Mouse (Mus musculus) heart, embryonic 12.5 days (tissue): ENCODE data around the gene Fam163b. TPM values are rescaled to one million over a fixed set of nuclear protein-coding genes. Genes with fewer than 3 reads are reported as not detected.

Source experiments
- ATAC-seq: fragments of 200-750 bp; cut with Nextera tagmentation; 2 replicates; pipeline ENCODE4 v1.8.0; 2017; ENCODE audit warnings: moderate TSS enrichment, moderate library complexity; ENCODE audit not compliant: insufficient number of reproducible peaks, low FRiP score
- H3K27ac ChIP-seq: fragments of 300-500 bp; sonication (generic); 2 replicates; pipeline ENCODE4 v1.5.1; 2016; ENCODE audit warnings: mild to moderate bottlenecking, moderate library complexity; ENCODE audit not compliant: poor library complexity, severe bottlenecking
- H3K27me3 ChIP-seq: fragments of 300-500 bp; sonication (generic); replicated peaks from 2 replicates; pipeline ENCODE4 v1.6.1; 2016; ENCODE audit warnings: mild to moderate bottlenecking, moderate library complexity
- H3K36me3 ChIP-seq: fragments of 300-500 bp; sonication (generic); 2 replicates; pipeline ENCODE4 v1.6.1; 2016; ENCODE audit warnings: mild to moderate bottlenecking, moderate library complexity
- H3K4me1 ChIP-seq: fragments of 300-500 bp; sonication (generic); replicated peaks from 2 replicates; pipeline ENCODE4 v1.6.1; 2016; ENCODE audit warnings: mild to moderate bottlenecking
- H3K4me2 ChIP-seq: fragments of 300-500 bp; sonication (generic); 2 replicates; pipeline ENCODE4 v1.6.1; 2016; ENCODE audit warnings: mild to moderate bottlenecking, moderate library complexity
- H3K4me3 ChIP-seq: fragments of 300-500 bp; sonication (generic); 2 replicates; pipeline ENCODE4 v1.5.1; 2016; ENCODE audit warnings: mild to moderate bottlenecking
- H3K9ac ChIP-seq: fragments of 300-500 bp; sonication (generic); 2 replicates; pipeline ENCODE4 v1.6.1; 2016; ENCODE audit warnings: mild to moderate bottlenecking, moderate library complexity
- H3K9me3 ChIP-seq: fragments of 300-500 bp; sonication (generic); replicated peaks from 2 replicates; pipeline ENCODE4 v1.6.1; 2016; ENCODE audit warnings: mild to moderate bottlenecking, moderate library complexity
- WGBS: fragments of 180-500 bp; shearing (Covaris S2); methylation state at CpG from one replicate; pipeline ENCODE4 v1.1.7; 2016; 5-methylcytosine and 5-hydroxymethylcytosine counted together
- polyA plus RNA-seq: library from polyadenylated mRNA; unstranded; fragments of >200 nt; fragmentation: Nextera tagmentation; extraction: Ambion mirVana; gene quantifications from 2 replicates; pipeline ENCODE4 v1.2.1, GENCODE M21; 2016

Fam163b gene
- polyA plus RNA-seq, 1 experiment from 2014 or later, result 0.56 TPM

GRCm38 (mm10) chr2:27087581-27087980, 54.7 kb downstream of the Fam163b start:
- Histone ChIP-seq H3K9ac (no peak overlapping the region), H3K4me1 (peaks cover 57% of the 10 kb centered on the region)
- WGBS, result 70% methylated on average over 5 of the region's 5 CpGs

DNA sequence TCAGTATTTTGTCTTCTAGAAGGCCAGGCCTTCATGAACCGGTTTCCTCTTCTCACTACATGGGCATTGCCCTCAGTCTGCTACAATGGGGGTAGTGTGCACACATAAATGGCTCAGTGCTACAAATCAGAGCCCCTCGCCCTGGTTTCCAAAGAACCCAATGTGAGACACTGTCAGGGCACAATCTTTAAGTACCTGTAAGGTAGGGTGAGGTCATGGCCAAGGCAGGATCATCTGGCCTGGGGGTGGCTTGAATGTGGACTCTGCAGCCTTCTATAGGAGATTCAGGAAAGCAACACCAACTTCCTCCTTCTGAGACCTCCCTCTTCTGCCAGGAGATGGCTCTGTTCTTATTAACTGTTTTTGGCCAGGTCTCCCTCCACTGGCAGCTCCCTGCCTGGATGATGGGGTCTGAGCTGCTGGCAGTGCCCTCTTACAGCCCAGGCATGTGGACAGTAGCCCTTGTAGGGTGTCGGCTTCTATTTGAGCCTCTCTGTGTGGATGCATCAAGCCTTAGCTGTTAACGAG, 55.7 kb downstream of the Fam163b start:
- Histone ChIP-seq H3K36me3 (peaks cover 5% of the 10 kb centered on the region; the same call in 1 of the 2 replicates), H3K4me2 (no peak overlapping the region), H3K4me1 (peaks cover 58% of the 10 kb centered on the region), H3K27ac (no peak overlapping the region), H3K9me3 (no peaks in the 10 kb centered on the region), H3K27me3 (0 out of 2 replicates have a peak, but pooled peaks cover 3% of the 10 kb centered on the region), H3K4me3 (no peak overlapping the region), H3K9ac (no peak overlapping the region)
- WGBS, result 66% methylated on average over 4 of the region's 4 CpGs
- ATAC-seq, result no peak

More at GRCm38 (mm10) chr2:27087581-27087980, 54.7 kb downstream of the Fam163b start:
- peaks cover 5% of the 10 kb centered on the region; the same call in 1 of the 2 replicates for H3K36me3 ChIP-seq
- H3K4me2 ChIP-seq, result no peak overlapping the region
- H3K4me3 ChIP-seq, result no peak overlapping the region
- H3K27me3 ChIP-seq, result no peaks in the 10 kb centered on the region
- ATAC-seq, result no peak
- H3K9me3 ChIP-seq, result no peaks in the 10 kb centered on the region
- peak overlapping the region; percentile 48; the same call in 1 of the 2 replicates for H3K27ac ChIP-seq

DNA sequence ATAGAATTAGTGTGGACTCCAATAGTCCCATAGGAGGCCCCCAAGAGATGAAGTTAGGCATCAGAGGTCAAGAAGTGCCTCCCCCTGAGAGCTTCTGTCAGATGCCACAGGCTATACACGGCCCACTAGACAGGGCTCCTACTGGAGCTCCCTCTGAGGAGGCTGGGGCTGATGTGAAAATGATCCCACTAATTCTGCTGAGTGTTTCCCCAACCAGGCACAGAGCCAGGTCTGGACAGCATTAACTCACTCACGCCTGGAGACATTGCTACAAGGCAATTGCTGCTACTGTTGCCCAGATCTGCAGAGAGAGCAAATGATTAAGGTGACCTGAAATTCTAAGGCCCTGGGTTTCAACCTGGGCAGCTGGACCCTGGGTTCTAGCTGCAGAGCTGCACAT, 56.5 kb downstream of the Fam163b start:
- H3K4me1 ChIP-seq, result peaks cover 63% of the 10 kb centered on the region
- peaks cover 5% of the 10 kb centered on the region; the same call in 1 of the 2 replicates for H3K36me3 ChIP-seq
- H3K9me3 ChIP-seq, result no peaks in the 10 kb centered on the region
- ATAC-seq, result no peak
- H3K27ac ChIP-seq, result no peak overlapping the region
- no peak overlapping the region for H3K9ac ChIP-seq
- no peak overlapping the region for H3K4me2 ChIP-seq
- H3K27me3 ChIP-seq, result 0 out of 2 replicates have a peak, but pooled peaks cover 3% of the 10 kb centered on the region
- H3K4me3 ChIP-seq, result no peak overlapping the region
- WGBS, result 18% methylated on average over 2 of the region's 2 CpGs

GRCm38 (mm10) chr2:27084963-27085362, 57.3 kb downstream of the Fam163b start:
- Histone ChIP-seq H3K27ac (no peak overlapping the region), H3K36me3 (peaks cover 3% of the 10 kb centered on the region; the same call in 1 of the 2 replicates), H3K27me3 (0 out of 2 replicates have a peak, but pooled peaks cover 3% of the 10 kb centered on the region), H3K4me1 (peaks cover 68% of the 10 kb centered on the region), H3K4me2 (no peak overlapping the region), H3K9ac (no peak overlapping the region; the same call in 1 of the 2 replicates), H3K9me3 (no peaks in the 10 kb centered on the region), H3K4me3 (no peak overlapping the region)
- 42% methylated on average over 8 of the region's 8 CpGs for WGBS
- no peak for ATAC-seq

- peak; percentile 19; the same call in 1 of the 2 replicates for ATAC-seq
- 58% methylated on average over 12 of the region's 12 CpGs for WGBS
- no peak overlapping the region for H3K9ac ChIP-seq
- H3K27ac ChIP-seq, result no peak overlapping the region
- H3K9me3 ChIP-seq, result no peaks in the 10 kb centered on the region
- H3K4me1 ChIP-seq, result peaks cover 74% of the 10 kb centered on the region
- no peak overlapping the region for H3K4me2 ChIP-seq
- H3K4me3 ChIP-seq, result no peak overlapping the region
- no peaks in the 10 kb centered on the region for H3K36me3 ChIP-seq
- H3K27me3 ChIP-seq, result 0 out of 2 replicates have a peak, but pooled peaks cover 3% of the 10 kb centered on the region
Measured at GRCm38 (mm10) chr2:27083761-27084475, 58.4 kb downstream of the Fam163b start.

DNA sequence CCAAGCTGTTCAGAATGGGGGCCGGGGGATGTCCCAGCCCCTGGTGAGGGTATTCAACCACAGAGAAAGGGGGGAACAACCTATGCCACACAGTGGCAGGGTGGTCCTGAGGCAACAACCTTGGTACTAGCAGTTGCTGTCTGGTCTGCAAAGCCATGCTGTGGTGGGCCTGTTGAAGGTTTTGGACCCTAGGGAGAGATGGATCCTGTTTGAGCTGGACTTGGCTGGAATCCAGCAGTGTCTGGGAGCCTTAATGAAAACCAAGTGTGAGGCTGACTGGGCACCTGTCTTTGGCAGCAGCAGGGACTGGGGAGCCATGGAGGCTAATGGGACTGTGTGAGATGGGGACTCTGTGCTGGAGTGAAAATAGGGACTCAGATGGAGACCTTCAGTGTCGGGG, 62.6 kb downstream of the Fam163b start:
- H3K27me3 ChIP-seq, result peaks cover 13% of the 10 kb centered on the region
- H3K9ac ChIP-seq, result peak overlapping the region; percentile 44
- ATAC-seq, result no peak
- 55% methylated on average over 2 of the region's 2 CpGs for WGBS
- no peaks in the 10 kb centered on the region for H3K9me3 ChIP-seq
- H3K4me3 ChIP-seq, result peak overlapping the region; percentile 8
- peaks cover 57% of the 10 kb centered on the region for H3K4me1 ChIP-seq
- peak overlapping the region; percentile 17 for H3K27ac ChIP-seq
- peak overlapping the region; percentile 59 for H3K4me2 ChIP-seq
- H3K36me3 ChIP-seq, result no peaks in the 10 kb centered on the region

DNA sequence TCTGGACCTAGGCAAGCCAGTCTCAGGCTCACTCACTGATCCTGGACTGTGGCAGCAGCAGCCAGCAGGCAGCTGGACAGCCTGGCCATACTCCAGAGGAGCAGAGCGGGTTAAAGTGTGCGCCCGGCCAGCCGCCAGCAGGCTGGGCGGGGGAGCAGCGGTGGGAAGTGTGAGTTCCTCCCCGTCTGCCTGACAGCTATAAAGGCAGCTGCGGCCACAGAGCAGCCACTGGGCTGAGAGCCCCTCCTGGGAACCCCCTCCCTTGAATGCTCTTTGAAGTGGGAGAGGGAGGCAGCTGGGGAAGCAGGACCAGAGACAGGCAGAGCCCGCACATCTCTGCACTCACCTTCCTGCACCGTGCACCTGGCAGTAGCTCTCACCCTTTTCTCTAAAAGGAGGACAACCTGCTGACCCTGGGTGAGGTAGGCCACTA, 63.1 kb downstream of the Fam163b start, which contains the start of gene Adamtsl2:
TSS of gene Adamtsl2 (plus strand) at position 228 of the 433 bp plus-strand sequence.
- ATAC-seq, result peak; percentile 66
- peak within 1 kb of the TSS; percentile 8 for H3K4me3 ChIP-seq
- H3K27ac ChIP-seq, result peak within 1 kb of the TSS; percentile 17
- WGBS, result under 1% methylated on average over 10 of the region's 10 CpGs
- no peaks in the 10 kb centered on the region for H3K9me3 ChIP-seq
- no peaks in the 10 kb centered on the region for H3K36me3 ChIP-seq
- H3K27me3 ChIP-seq, result peaks cover 18% of the 10 kb centered on the region
- H3K4me1 ChIP-seq, result peaks cover 53% of the 10 kb centered on the region
- peak within 1 kb of the TSS; percentile 59 for H3K4me2 ChIP-seq
- peak within 1 kb of the TSS; percentile 44 for H3K9ac ChIP-seq

DNA sequence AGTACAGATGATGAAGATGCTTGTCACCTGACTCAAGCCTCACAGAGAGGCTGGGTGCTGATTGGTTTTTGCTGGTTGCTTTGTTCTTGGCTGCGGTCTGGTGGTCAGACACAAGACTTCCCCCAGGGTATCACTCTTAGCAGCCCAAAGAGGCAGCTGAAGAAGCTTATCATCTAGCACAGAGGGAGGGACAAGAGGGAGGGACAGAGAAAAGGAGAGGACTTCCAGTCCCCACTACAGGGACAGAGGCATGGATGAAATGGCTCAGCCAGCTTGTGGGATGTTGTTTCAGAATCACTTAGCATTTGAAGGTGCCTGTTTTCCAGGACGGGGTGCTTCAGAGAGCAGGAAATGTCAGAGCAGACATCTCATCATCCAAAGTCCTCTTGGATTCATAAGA, 64.0 kb downstream of the Fam163b start:
- Histone ChIP-seq H3K4me3 (no peak overlapping the region), H3K36me3 (no peaks in the 10 kb centered on the region), H3K27me3 (peaks cover 19% of the 10 kb centered on the region), H3K4me1 (peaks cover 48% of the 10 kb centered on the region), H3K9ac (peak overlapping the region; percentile 15; the same call in 1 of the 2 replicates), H3K27ac (no peak overlapping the region), H3K4me2 (peak overlapping the region; percentile 59; the same call in 1 of the 2 replicates), H3K9me3 (no peaks in the 10 kb centered on the region)
- ATAC-seq, result no peak
- WGBS, result 20% methylated on average over 2 of the region's 2 CpGs

DNA sequence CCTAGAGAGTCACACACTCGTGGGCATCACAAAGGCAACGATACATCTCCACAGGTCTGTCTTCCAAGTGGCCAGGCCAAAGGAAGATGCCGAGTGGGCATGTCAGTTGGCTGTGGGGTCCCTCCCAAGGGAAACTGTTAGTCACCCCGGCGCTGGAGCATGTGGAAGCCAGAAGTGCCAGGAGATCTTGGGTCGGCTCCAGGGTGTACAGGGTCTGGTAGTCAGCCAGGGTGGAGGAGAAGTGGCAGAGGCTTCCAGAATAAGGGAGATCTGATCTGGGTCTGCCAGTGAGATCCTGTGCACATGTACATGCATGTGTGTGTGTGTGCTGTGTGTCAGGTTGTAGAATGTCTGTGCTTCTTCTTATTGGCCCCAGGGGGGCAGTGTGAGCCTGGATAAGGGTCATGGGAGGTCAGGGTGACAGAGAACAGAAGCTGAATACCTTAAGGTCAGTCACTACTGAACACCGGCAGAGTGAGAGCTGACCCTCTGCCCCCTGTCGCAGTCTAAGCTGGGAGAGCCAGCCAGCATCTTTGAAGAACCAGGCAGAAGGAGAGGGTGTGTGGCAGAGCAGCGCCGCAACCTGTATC, 64.5 kb downstream of the Fam163b start:
- Histone ChIP-seq H3K9me3 (no peaks in the 10 kb centered on the region), H3K27me3 (peaks cover 19% of the 10 kb centered on the region), H3K4me1 (peaks cover 48% of the 10 kb centered on the region), H3K27ac (no peak overlapping the region), H3K4me2 (no peak overlapping the region), H3K4me3 (no peak overlapping the region), H3K9ac (no peak overlapping the region; the same call in 1 of the 2 replicates), H3K36me3 (no peaks in the 10 kb centered on the region)
- ATAC-seq, result no peak
- WGBS, result 62% methylated on average over 10 of the region's 10 CpGs

- H3K9ac ChIP-seq, result no peak overlapping the region
- H3K9me3 ChIP-seq, result no peaks in the 10 kb centered on the region
- H3K4me1 ChIP-seq, result peaks cover 55% of the 10 kb centered on the region
- ATAC-seq, result no peak
- H3K27me3 ChIP-seq, result peaks cover 16% of the 10 kb centered on the region
- no peaks in the 10 kb centered on the region for H3K36me3 ChIP-seq
- no peak overlapping the region for H3K4me3 ChIP-seq
- H3K4me2 ChIP-seq, result no peak overlapping the region
- no peak overlapping the region for H3K27ac ChIP-seq
- WGBS, result 59% methylated on average over 3 of the region's 3 CpGs
Measured at GRCm38 (mm10) chr2:27075485-27075884, 66.8 kb downstream of the Fam163b start.

DNA sequence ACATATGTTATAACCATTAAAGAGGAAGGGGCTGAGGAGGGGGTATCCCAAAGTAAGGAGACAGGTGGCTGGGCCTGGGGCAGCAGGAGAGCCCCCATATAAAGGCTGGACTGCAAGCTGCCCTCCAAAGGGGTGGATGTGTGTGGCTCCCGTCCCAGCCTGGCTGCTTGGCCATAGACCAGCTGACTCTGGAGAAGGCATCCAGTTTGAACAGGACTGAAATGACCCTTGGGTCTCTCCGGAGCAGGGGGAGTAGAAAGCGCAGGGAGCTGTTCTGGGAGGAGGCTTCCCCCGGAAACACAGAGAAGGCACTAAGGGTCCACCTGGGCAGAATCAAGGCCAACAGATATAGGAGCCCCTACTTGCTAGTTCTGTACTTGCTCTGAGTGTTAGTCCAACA, 67.5 kb downstream of the Fam163b start:
- ATAC-seq, result no peak
- Histone ChIP-seq H3K9ac (no peak overlapping the region), H3K9me3 (no peaks in the 10 kb centered on the region), H3K27me3 (peaks cover 16% of the 10 kb centered on the region), H3K4me1 (peaks cover 50% of the 10 kb centered on the region), H3K4me2 (no peak overlapping the region), H3K36me3 (no peaks in the 10 kb centered on the region), H3K4me3 (no peak overlapping the region), H3K27ac (no peak overlapping the region)
- 83% methylated on average over 4 of the region's 4 CpGs for WGBS
